Mouse (Mus musculus) CH12.LX (cell line): ENCODE results near the gene Tnni2. TPM values are rescaled to one million over a fixed set of nuclear protein-coding genes. Genes with fewer than 3 reads are reported as not detected.

Source experiments
- DNase-seq: peaks from one replicate; pipeline ENCODE4 v3.0.0-alpha.2; 2013; ENCODE audit errors: extremely low read depth
- H3K27ac ChIP-seq: 2 replicates; pipeline ENCODE4 v1.5.1; 2012; ENCODE audit warnings: low read depth, mild to moderate bottlenecking, control low read depth, moderate library complexity; ENCODE audit not compliant: insufficient read depth
- H3K27me3 ChIP-seq: replicated peaks from 2 replicates; pipeline ENCODE3; 2012; ENCODE audit warnings: inconsistent platforms
- H3K36me3 ChIP-seq, 2 experiments: replicated peaks in 1 of 2; 2 replicates each; pipeline versions ENCODE3 to v1.6.1; 2012; ENCODE audit warnings: inconsistent platforms in 1 of 2, low read length in 1 of 2, mild to moderate bottlenecking in 1 of 2, mixed read lengths in 1 of 2, moderate library complexity in 1 of 2; ENCODE audit not compliant: control insufficient read depth in 1 of 2, insufficient read depth in 1 of 2
- H3K4me1 ChIP-seq, 2 experiments: 2 replicates each; pipeline ENCODE4 v1.6.1; 2012; ENCODE audit warnings: inconsistent platforms in 1 of 2, moderate library complexity in 1 of 2; ENCODE audit not compliant: insufficient read depth in 2 of 2, control insufficient read depth in 1 of 2
- H3K4me2 ChIP-seq: 2 replicates; pipeline ENCODE4 v1.6.1; 2012; ENCODE audit warnings: low read depth, mild to moderate bottlenecking, control low read depth; ENCODE audit not compliant: poor library complexity, insufficient read depth, severe bottlenecking
- H3K4me3 ChIP-seq, 3 experiments: fragments of 150-350 bp in 1 of 3; sonication (generic) in 1 of 3; replicated peaks in 1 of 3; 2 replicates each; pipeline versions ENCODE3 to v1.5.1; 2011 to 2012; ENCODE audit warnings: low read depth in 2 of 3, low read length in 2 of 3, mild to moderate bottlenecking in 2 of 3, moderate library complexity in 2 of 3, control low read depth in 1 of 3, improper control_type of control experiment in 1 of 3, inconsistent platforms in 1 of 3, mixed read lengths in 1 of 3; ENCODE audit not compliant: poor library complexity in 1 of 3
- H3K79me2 ChIP-seq: replicated peaks from 2 replicates; pipeline ENCODE4 v1.6.1; 2012; ENCODE audit warnings: mild to moderate bottlenecking, moderate library complexity; ENCODE audit not compliant: control insufficient read depth, poor library complexity, insufficient read depth, severe bottlenecking; ENCODE audit errors: extremely low read depth
- H3K9ac ChIP-seq: 2 replicates; pipeline ENCODE4 v1.6.1; 2012; ENCODE audit warnings: low read depth, mild to moderate bottlenecking, control low read depth, moderate library complexity; ENCODE audit not compliant: insufficient read depth
- H3K9me3 ChIP-seq: replicated peaks from 2 replicates; pipeline ENCODE3; 2012; ENCODE audit warnings: low read length, inconsistent platforms, mixed read lengths
- CTCF ChIP-seq, 2 experiments: IDR thresholded peaks in 1 of 2; conservative IDR thresholded peaks in 1 of 2; 2 replicates each; pipeline ENCODE4 v1.5.1; 2011 to 2012; ENCODE audit warnings: low read depth in 2 of 2, low read length in 2 of 2, improper control_type of control experiment in 1 of 2, inconsistent platforms in 1 of 2, mild to moderate bottlenecking in 1 of 2, moderate library complexity in 1 of 2
- ELF1 ChIP-seq: IDR thresholded peaks from 2 replicates; pipeline ENCODE4 v1.6.1; 2014; ENCODE audit warnings: low read depth, mild to moderate bottlenecking, inconsistent platforms, low read length, improper control_type of control experiment
- EP300 ChIP-seq: IDR thresholded peaks from 2 replicates; pipeline ENCODE4 v1.6.1; 2011; ENCODE audit warnings: low read length, improper control_type of control experiment
- ETS1 ChIP-seq: conservative IDR thresholded peaks from 2 replicates; pipeline ENCODE4 v1.6.1; 2012; ENCODE audit warnings: low read depth, mild to moderate bottlenecking, inconsistent platforms, low read length, improper control_type of control experiment, moderate library complexity
- HCFC1 ChIP-seq: IDR thresholded peaks from 2 replicates; pipeline ENCODE4 v1.6.1; 2012; ENCODE audit warnings: low read depth, mild to moderate bottlenecking, inconsistent platforms, low read length, improper control_type of control experiment
- JUN ChIP-seq: IDR thresholded peaks from 2 replicates; pipeline ENCODE4 v1.6.1; 2011; ENCODE audit warnings: low read depth, mild to moderate bottlenecking, low read length, improper control_type of control experiment, moderate library complexity; ENCODE audit not compliant: insufficient read depth
- JUND ChIP-seq: conservative IDR thresholded peaks from 2 replicates; pipeline ENCODE4 v1.6.1; 2011; ENCODE audit warnings: low read depth, low read length, improper control_type of control experiment
- KAT2A ChIP-seq: IDR thresholded peaks from 2 replicates; pipeline ENCODE4 v1.6.1; 2012; ENCODE audit warnings: low read length, improper control_type of control experiment, inconsistent platforms; ENCODE audit not compliant: insufficient replicate concordance
- MAZ ChIP-seq: IDR thresholded peaks from 2 replicates; pipeline ENCODE4 v1.6.1; 2012; ENCODE audit warnings: low read depth, mild to moderate bottlenecking, inconsistent platforms, low read length, improper control_type of control experiment, moderate library complexity
- MXI1 ChIP-seq: IDR thresholded peaks from 2 replicates; pipeline ENCODE4 v1.6.1; 2011; ENCODE audit warnings: mild to moderate bottlenecking, low read depth, low read length, improper control_type of control experiment
- MYC ChIP-seq: IDR thresholded peaks from 2 replicates; pipeline ENCODE4 v1.6.1; 2011; ENCODE audit warnings: low read depth, mild to moderate bottlenecking, improper control_type of control experiment, low read length
- NRF1 ChIP-seq: IDR thresholded peaks from 2 replicates; pipeline ENCODE4 v1.6.1; 2014; ENCODE audit warnings: low read depth, mild to moderate bottlenecking, inconsistent platforms, low read length, improper control_type of control experiment, moderate library complexity
- POLR2AphosphoS2 ChIP-seq: IDR thresholded peaks from 2 replicates; pipeline ENCODE4 v1.6.1; 2011; ENCODE audit warnings: low read depth, low read length, improper control_type of control experiment
- SIN3A ChIP-seq: IDR thresholded peaks from 2 replicates; pipeline ENCODE4 v1.6.1; 2012; ENCODE audit warnings: low read length, improper control_type of control experiment, inconsistent platforms
- SMC3 ChIP-seq: IDR thresholded peaks from 2 replicates; pipeline ENCODE4 v1.6.1; 2011; ENCODE audit warnings: low read depth, low read length, improper control_type of control experiment
- TBP ChIP-seq: conservative IDR thresholded peaks from 2 replicates; pipeline ENCODE4 v1.6.1; 2011; ENCODE audit warnings: low read depth, low read length, improper control_type of control experiment
- UBTF ChIP-seq: IDR thresholded peaks from 2 replicates; pipeline ENCODE4 v1.6.1; 2012; ENCODE audit warnings: low read depth, mild to moderate bottlenecking, inconsistent platforms, low read length, improper control_type of control experiment, moderate library complexity
- USF2 ChIP-seq: conservative IDR thresholded peaks from 2 replicates; pipeline ENCODE4 v1.6.1; 2011; ENCODE audit warnings: low read depth, low read length, improper control_type of control experiment
- ZC3H11A ChIP-seq: IDR thresholded peaks from 2 replicates; pipeline ENCODE4 v1.6.1; 2012; ENCODE audit warnings: low read depth, mild to moderate bottlenecking, inconsistent platforms, low read length, improper control_type of control experiment
- ZNF384 ChIP-seq: IDR thresholded peaks from 2 replicates; pipeline ENCODE4 v1.6.1; 2012; ENCODE audit warnings: low read depth, low read length, improper control_type of control experiment, inconsistent platforms
- dilution Hi-C: fragments of 300-500 bp; cut with MboI; formaldehyde crosslinking; loops from 2 replicates; pipeline ENCODE4 v1.14.3; 2020; ENCODE audit warnings: low sequenced_read_pairs; ENCODE audit not compliant: extremely low pct_unique_long_range_greater_than_20kb, extremely low pct_ligation_motif_present
- in situ Hi-C: fragments of 300-500 bp; cut with MboI; formaldehyde crosslinking; loops from 3 replicates; pipeline ENCODE4 v1.14.3; 2019; ENCODE audit warnings: low sequenced_read_pairs, low pct_ligation_motif_present, low pct_unique_long_range_greater_than_20kb, mixed read lengths
- polyA plus RNA-seq: library from polyadenylated mRNA; unstranded; fragments of >175 nt; gene quantifications from 2 replicates; pipeline ENCODE4 v1.2.1, GENCODE M21; 2012; ENCODE audit warnings: low read depth; ENCODE audit not compliant: insufficient read length
- total RNA-seq, 2 experiments: library from RNA; depleted of rRNA; stranded (reverse); fragments of 300-350 nt in 1 of 2; fragments of >200 nt in 1 of 2; gene quantifications; 2 replicates each; pipeline ENCODE4 v1.2.3; 2012 to 2014

Tnni2 gene
- total and polyA plus RNA-seq, 3 experiments, result 35.0 to 88.1 (median 74.0) TPM

- Histone ChIP-seq H3K9ac (no peak overlapping the region), H3K9me3 (no peaks in the 10 kb centered on the region), H3K79me2 (no peaks in the 10 kb centered on the region)
- TF ChIP-seq TBP (no peak), CTCF (conservative IDR thresholded peaks at IDR 0.05 in 1 of 2, IDR thresholded peaks at IDR 0.05 in 1 of 2; ENCODE audit: low read depth in 2 of 2, low read length in 2 of 2) (no peak), KAT2A (no peak), JUND (no peak), ZC3H11A (no peak), ELF1 (no peak), NRF1 (no peak), USF2 (no peak), HCFC1 (no peak), ETS1 (no peak), MYC (no peak), SIN3A (no peak), JUN (no peak), EP300 (no peak), ZNF384 (no peak), POLR2AphosphoS2 (no peak), MAZ (no peak), MXI1 (no peak), UBTF (no peak), SMC3 (no peak)
- TF ChIP-seq, all 38 proteins: peak for 0
- no peak for DNase-seq
- in situ Hi-C loops (no loop called here), dilution Hi-C loops (no loop called here)
- peaks cover 8 to 45% of the 10 kb centered on the region in 2 experiments for H3K4me1 ChIP-seq
- no peak overlapping the region for H3K27ac ChIP-seq
- no peaks in the 10 kb centered on the region for H3K27me3 ChIP-seq
- no peak overlapping the region for H3K4me3 ChIP-seq
- peaks cover 74 to 89% of the 10 kb centered on the region in 2 experiments for H3K36me3 ChIP-seq
- H3K4me2 ChIP-seq, result no peak overlapping the region
Observed at GRCm38 (mm10) chr7:142493535-142493934, 51.9 kb downstream of the Tnni2 start.

Other genes starting within 250 kb of the Tnni2 start
- not detected in 2 replicates for gene Krtap5-3, start 240.4 kb upstream of the Tnni2 start, total RNA-seq (2012; rRNA removed)
- gene Krtap5-3, start 240.4 kb upstream of the Tnni2 start, total RNA-seq (2014; rRNA removed), result not detected in 2 replicates
- not detected in 2 replicates for gene Krtap5-3, start 240.4 kb upstream of the Tnni2 start, polyA plus RNA-seq
- gene Gm7579, start 229.9 kb upstream of the Tnni2 start, total RNA-seq (2012; rRNA removed), result not detected in 2 replicates
- gene Gm7579, start 229.9 kb upstream of the Tnni2 start, total RNA-seq (2014; rRNA removed), result not detected in 2 replicates
- gene Gm7579, start 229.9 kb upstream of the Tnni2 start, polyA plus RNA-seq, result not detected in 2 replicates
- gene Krtap5-5, start 211.8 kb upstream of the Tnni2 start, total RNA-seq (2012; rRNA removed), result not detected in 2 replicates
- gene Krtap5-5, start 211.8 kb upstream of the Tnni2 start, total RNA-seq (2014; rRNA removed), result not detected in 2 replicates
- gene Krtap5-5, start 211.8 kb upstream of the Tnni2 start, polyA plus RNA-seq, result not detected in 2 replicates
- gene Gm40460, start 200.7 kb upstream of the Tnni2 start, total RNA-seq (2012; rRNA removed), result not detected in 2 replicates
- gene Gm40460, start 200.7 kb upstream of the Tnni2 start, total RNA-seq (2014; rRNA removed), result not detected in 2 replicates
- gene Gm40460, start 200.7 kb upstream of the Tnni2 start, polyA plus RNA-seq, result not detected in 2 replicates
- not detected in 2 replicates for gene Gm2431, start 183.5 kb upstream of the Tnni2 start, total RNA-seq (2012; rRNA removed)
- gene Gm2431, start 183.5 kb upstream of the Tnni2 start, total RNA-seq (2014; rRNA removed), result not detected in 2 replicates
- gene Gm2431, start 183.5 kb upstream of the Tnni2 start, polyA plus RNA-seq, result not detected in 2 replicates
- gene Gm4559, start 167.4 kb upstream of the Tnni2 start, total RNA-seq (2012; rRNA removed), result not detected in 2 replicates
- gene Gm4559, start 167.4 kb upstream of the Tnni2 start, total RNA-seq (2014; rRNA removed), result not detected in 2 replicates
- gene Gm4559, start 167.4 kb upstream of the Tnni2 start, polyA plus RNA-seq, result not detected in 2 replicates
- not detected in 2 replicates for gene Krtap5-1, start 144.7 kb upstream of the Tnni2 start, total RNA-seq (2012; rRNA removed)
- not detected in 2 replicates for gene Krtap5-1, start 144.7 kb upstream of the Tnni2 start, total RNA-seq (2014; rRNA removed)
- gene Krtap5-1, start 144.7 kb upstream of the Tnni2 start, polyA plus RNA-seq, result not detected in 2 replicates
- gene Krtap5-4, start 138.3 kb upstream of the Tnni2 start, total RNA-seq (2012; rRNA removed), result not detected in 2 replicates
- not detected in 2 replicates for gene Krtap5-4, start 138.3 kb upstream of the Tnni2 start, total RNA-seq (2014; rRNA removed)
- gene Krtap5-4, start 138.3 kb upstream of the Tnni2 start, polyA plus RNA-seq, result not detected in 2 replicates
- not detected in 2 replicates for gene Ifitm10, start 68.1 kb upstream of the Tnni2 start, total RNA-seq (2012; rRNA removed)
- gene Ifitm10, start 68.1 kb upstream of the Tnni2 start, total RNA-seq (2014; rRNA removed), result not detected in 2 replicates
- gene Ifitm10, start 68.1 kb upstream of the Tnni2 start, polyA plus RNA-seq, result not detected in 2 replicates
- gene Gm49369, start 59.1 kb upstream of the Tnni2 start, total RNA-seq (2012; rRNA removed), result 8.4 TPM in 1 of 2 replicates, not detected in the other
- not detected in 2 replicates for gene Gm49369, start 59.1 kb upstream of the Tnni2 start, total RNA-seq (2014; rRNA removed)
- gene Gm49369, start 59.1 kb upstream of the Tnni2 start, polyA plus RNA-seq, result 5.2 and 38.7 TPM in 2 replicates
- gene Ctsd, start 53.8 kb upstream of the Tnni2 start, total RNA-seq (2012; rRNA removed), result 100 and 107 TPM in 2 replicates
- 54.2 and 61.2 TPM in 2 replicates for gene Ctsd, start 53.8 kb upstream of the Tnni2 start, total RNA-seq (2014; rRNA removed)
- 97.6 and 104 TPM in 2 replicates for gene Ctsd, start 53.8 kb upstream of the Tnni2 start, polyA plus RNA-seq
- gene Syt8, start 7.0 kb upstream of the Tnni2 start, total RNA-seq (2012; rRNA removed), result not detected in 2 replicates
- not detected in 2 replicates for gene Syt8, start 7.0 kb upstream of the Tnni2 start, total RNA-seq (2014; rRNA removed)
- not detected in 2 replicates for gene Syt8, start 7.0 kb upstream of the Tnni2 start, polyA plus RNA-seq
- 314 and 364 TPM in 2 replicates for gene Lsp1, start 19.0 kb downstream of the Tnni2 start, total RNA-seq (2012; rRNA removed)
- 367 and 377 TPM in 2 replicates for gene Lsp1, start 19.0 kb downstream of the Tnni2 start, total RNA-seq (2014; rRNA removed)
- 715 and 732 TPM in 2 replicates for gene Lsp1, start 19.0 kb downstream of the Tnni2 start, polyA plus RNA-seq
- 1.5 and 3.1 TPM in 2 replicates for gene Tnnt3, start 57.0 kb downstream of the Tnni2 start, total RNA-seq (2012; rRNA removed)
- gene Tnnt3, start 57.0 kb downstream of the Tnni2 start, total RNA-seq (2014; rRNA removed), result 3.3 and 4.1 TPM in 2 replicates
- 13.3 and 16.9 TPM in 2 replicates for gene Tnnt3, start 57.0 kb downstream of the Tnni2 start, polyA plus RNA-seq
- 58.9 and 71.2 TPM in 2 replicates for gene Mrpl23, start 90.9 kb downstream of the Tnni2 start, total RNA-seq (2012; rRNA removed)
- gene Mrpl23, start 90.9 kb downstream of the Tnni2 start, total RNA-seq (2014; rRNA removed), result 60.7 and 70.8 TPM in 2 replicates
- gene Mrpl23, start 90.9 kb downstream of the Tnni2 start, polyA plus RNA-seq, result 7.5 and 8.3 TPM in 2 replicates
- not detected in 2 replicates for gene Igf2, start 225.0 kb downstream of the Tnni2 start, total RNA-seq (2012; rRNA removed)
- not detected in 2 replicates for gene Igf2, start 225.0 kb downstream of the Tnni2 start, total RNA-seq (2014; rRNA removed)
- gene Igf2, start 225.0 kb downstream of the Tnni2 start, polyA plus RNA-seq, result 0.44 TPM in 1 of 2 replicates, not detected in the other
- gene Gm49394, start 228.1 kb downstream of the Tnni2 start, total RNA-seq (2012; rRNA removed), result not detected in 2 replicates
- not detected in 2 replicates for gene Gm49394, start 228.1 kb downstream of the Tnni2 start, total RNA-seq (2014; rRNA removed)
- not detected in 2 replicates for gene Gm49394, start 228.1 kb downstream of the Tnni2 start, polyA plus RNA-seq